Mouse (Mus musculus): ENCODE measurements around the gene Tnip1. TPM values are rescaled to one million over a fixed set of nuclear protein-coding genes. Genes with fewer than 3 reads are reported as not detected.

Tnip1 gene
- polyA plus RNA-seq, 1 experiment from 2014 or later = 20.5 TPM

DNA sequence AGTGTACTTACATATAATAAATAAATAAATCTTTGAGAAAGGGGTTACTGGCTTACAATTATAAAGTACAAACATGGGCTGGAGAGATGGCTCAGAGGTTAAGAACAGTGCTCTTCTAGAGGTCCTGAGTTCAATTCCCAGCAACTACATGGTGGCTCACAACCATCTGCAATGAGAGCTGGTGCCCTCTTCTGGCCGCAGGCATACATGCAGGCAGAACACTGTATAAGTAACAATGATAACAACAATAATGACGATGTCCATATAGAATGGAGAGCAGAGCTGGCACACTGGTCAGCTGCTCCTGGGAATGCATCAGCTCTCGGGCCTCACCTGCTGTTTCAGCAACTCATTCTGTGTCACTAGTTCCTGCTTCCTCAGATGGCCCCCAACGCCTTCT is 44.4 kb downstream of the Tnip1 start:
- Histone ChIP-seq H3K36me3 (ENCODE audit: control insufficient read depth, insufficient read depth, low read length) (peaks cover 76% of the 10 kb centered on the region), H3K27ac (ENCODE audit: low read depth) (no peak overlapping the region), H3K4me3 (ENCODE audit: low read depth, low read length) (no peak overlapping the region), H3K4me2 (ENCODE audit: low read length) (no peak overlapping the region), H3K4me1 (replicated peaks; ENCODE audit: control insufficient read depth, insufficient read depth, low read length) (peaks cover 12% of the 10 kb centered on the region; the same call in 1 of the 2 replicates), H3K9ac (ENCODE audit: low read length) (no peak overlapping the region), H3K9me3 (ENCODE audit: control insufficient read depth, low read length) (no peaks in the 10 kb centered on the region), H3K27me3 (replicated peaks; ENCODE audit: control insufficient read depth, insufficient read depth, low read length) (no peaks in the 10 kb centered on the region)
- 92% methylated on average over 4 of the region's 4 CpGs for WGBS
- DNase-seq (ENCODE audit: low spot score) = no peak
- no peak for ATAC-seq (replicated peaks; ENCODE audit: low FRiP score, low TSS enrichment, low read depth)

GRCm38 (mm10) chr11:54917461-54917860 is 45.3 kb downstream of the Tnip1 start:
- H3K27ac ChIP-seq (ENCODE audit: low read depth) = no peak overlapping the region
- WGBS = 94% methylated on average over 7 of the region's 7 CpGs

GRCm38 (mm10) chr11:54913841-54914240 is 48.9 kb downstream of the Tnip1 start:
- no peak for DNase-seq (ENCODE audit: low spot score)
- WGBS = 92% methylated on average over 5 of the region's 5 CpGs
- no peak for ATAC-seq (replicated peaks; ENCODE audit: low FRiP score, low TSS enrichment, low read depth)
- Histone ChIP-seq H3K4me3 (ENCODE audit: low read depth, low read length) (no peak overlapping the region), H3K4me2 (ENCODE audit: low read length) (no peak overlapping the region), H3K36me3 (ENCODE audit: control insufficient read depth, insufficient read depth, low read length) (peaks cover 87% of the 10 kb centered on the region), H3K27ac (ENCODE audit: low read depth) (no peak overlapping the region), H3K27me3 (replicated peaks; ENCODE audit: control insufficient read depth, insufficient read depth, low read length) (no peaks in the 10 kb centered on the region), H3K9ac (ENCODE audit: low read length) (no peak overlapping the region), H3K4me1 (replicated peaks; ENCODE audit: control insufficient read depth, insufficient read depth, low read length) (no peaks in the 10 kb centered on the region), H3K9me3 (ENCODE audit: control insufficient read depth, low read length) (no peaks in the 10 kb centered on the region)

More at GRCm38 (mm10) chr11:54917461-54917860, 45.3 kb downstream of the Tnip1 start:
- Histone ChIP-seq H3K4me1 (replicated peaks; ENCODE audit: control insufficient read depth, insufficient read depth, low read length) (peaks cover 12% of the 10 kb centered on the region; the same call in 1 of the 2 replicates), H3K27me3 (replicated peaks; ENCODE audit: control insufficient read depth, insufficient read depth, low read length) (no peaks in the 10 kb centered on the region), H3K9me3 (ENCODE audit: control insufficient read depth, low read length) (no peaks in the 10 kb centered on the region), H3K9ac (ENCODE audit: low read length) (no peak overlapping the region), H3K36me3 (ENCODE audit: control insufficient read depth, insufficient read depth, low read length) (peaks cover 74% of the 10 kb centered on the region), H3K4me3 (ENCODE audit: low read depth, low read length) (no peak overlapping the region), H3K4me2 (ENCODE audit: low read length) (no peak overlapping the region)
- DNase-seq (ENCODE audit: low spot score) (no peak), ATAC-seq (replicated peaks; ENCODE audit: low FRiP score, low TSS enrichment, low read depth) (no peak)

- WGBS = 85% methylated on average over 9 of the region's 9 CpGs
- no peaks in the 10 kb centered on the region for H3K27me3 ChIP-seq (replicated peaks; ENCODE audit: control insufficient read depth, insufficient read depth, low read length)
- H3K27ac ChIP-seq (ENCODE audit: low read depth) = no peak overlapping the region
- H3K4me2 ChIP-seq (ENCODE audit: low read length) = no peak overlapping the region
- peaks cover 80% of the 10 kb centered on the region for H3K36me3 ChIP-seq (ENCODE audit: control insufficient read depth, insufficient read depth, low read length)
- no peak overlapping the region for H3K9ac ChIP-seq (ENCODE audit: low read length)
- H3K4me3 ChIP-seq (ENCODE audit: low read depth, low read length) = no peak overlapping the region
- no peak for DNase-seq (ENCODE audit: low spot score)
- no peaks in the 10 kb centered on the region for H3K9me3 ChIP-seq (ENCODE audit: control insufficient read depth, low read length)
- ATAC-seq (replicated peaks; ENCODE audit: low FRiP score, low TSS enrichment, low read depth) = no peak
- no peaks in the 10 kb centered on the region for H3K4me1 ChIP-seq (replicated peaks; ENCODE audit: control insufficient read depth, insufficient read depth, low read length)
Measured at GRCm38 (mm10) chr11:54912503-54913316, 50.0 kb downstream of the Tnip1 start.

DNA sequence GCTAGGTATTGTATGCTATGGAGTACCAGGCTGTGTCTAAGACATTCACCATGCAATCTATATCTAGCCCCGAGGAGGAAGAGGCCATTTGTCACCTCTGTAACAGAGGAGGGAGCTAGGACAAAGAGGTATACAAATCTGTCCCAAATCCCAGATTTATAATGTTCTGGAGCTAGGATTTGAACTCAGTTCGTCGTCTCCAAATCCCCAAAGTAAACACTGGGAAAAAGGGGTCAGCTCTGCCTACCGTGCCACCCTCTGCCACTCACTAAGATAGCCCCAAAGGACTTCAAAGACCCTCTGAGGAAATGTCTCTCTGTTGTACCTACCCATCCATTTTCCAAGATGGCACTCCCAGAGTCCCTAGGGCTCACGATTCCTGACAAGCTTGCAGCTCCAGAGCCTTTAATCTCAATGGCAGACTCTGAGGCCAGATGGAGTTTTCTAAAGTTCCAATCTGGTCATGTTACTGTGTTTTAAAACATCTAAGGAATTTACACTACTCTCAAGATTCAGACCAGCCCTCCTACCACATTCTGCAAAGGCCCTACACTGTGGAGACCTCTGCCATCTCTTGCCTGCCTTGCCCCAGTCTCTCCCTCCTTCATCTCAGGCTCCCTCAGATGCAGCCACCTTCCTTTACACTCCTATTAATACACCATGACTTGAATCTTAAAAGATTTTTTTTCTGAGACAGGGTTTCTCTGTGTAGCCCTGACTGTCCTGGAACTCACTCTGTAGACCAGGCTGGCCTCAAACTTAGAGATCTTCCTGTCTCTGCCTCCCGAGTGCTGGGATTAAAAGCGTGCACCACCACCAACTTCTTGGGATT is 50.8 kb downstream of the Tnip1 start:
- no peaks in the 10 kb centered on the region for H3K27me3 ChIP-seq (replicated peaks; ENCODE audit: control insufficient read depth, insufficient read depth, low read length)
- H3K4me3 ChIP-seq (ENCODE audit: low read depth, low read length) = no peak overlapping the region
- no peak for ATAC-seq (replicated peaks; ENCODE audit: low FRiP score, low TSS enrichment, low read depth)
- no peak overlapping the region for H3K27ac ChIP-seq (ENCODE audit: low read depth)
- WGBS = 66% methylated on average over 7 of the region's 7 CpGs
- peaks cover 76% of the 10 kb centered on the region for H3K36me3 ChIP-seq (ENCODE audit: control insufficient read depth, insufficient read depth, low read length)
- H3K4me1 ChIP-seq (replicated peaks; ENCODE audit: control insufficient read depth, insufficient read depth, low read length) = no peaks in the 10 kb centered on the region
- H3K9ac ChIP-seq (ENCODE audit: low read length) = no peak overlapping the region
- DNase-seq (ENCODE audit: low spot score) = no peak
- H3K9me3 ChIP-seq (ENCODE audit: control insufficient read depth, low read length) = no peaks in the 10 kb centered on the region
- H3K4me2 ChIP-seq (ENCODE audit: low read length) = no peak overlapping the region

DNA sequence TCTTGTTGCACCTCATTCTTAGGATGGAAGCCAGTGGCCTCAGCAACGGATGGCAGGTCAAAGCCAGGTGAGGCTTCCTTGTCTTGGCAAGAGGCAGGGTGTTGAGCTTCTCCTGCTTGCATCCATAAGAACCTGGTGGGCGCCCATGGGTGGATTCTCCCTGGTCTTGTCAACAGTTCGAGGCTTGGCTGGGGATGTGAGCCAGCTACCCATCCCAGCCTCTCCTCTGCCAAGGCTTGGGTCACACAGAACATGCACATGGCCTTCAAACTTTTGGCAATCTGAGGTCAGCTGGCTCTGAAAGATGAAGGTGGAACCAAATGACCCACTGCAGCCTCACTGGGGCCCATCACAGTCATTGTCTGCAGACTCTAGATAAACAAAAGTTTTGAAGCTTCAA is 51.5 kb downstream of the Tnip1 start:
- H3K4me2 ChIP-seq (ENCODE audit: low read length) = no peak overlapping the region
- H3K4me1 ChIP-seq (replicated peaks; ENCODE audit: control insufficient read depth, insufficient read depth, low read length) = no peaks in the 10 kb centered on the region
- no peaks in the 10 kb centered on the region for H3K9me3 ChIP-seq (ENCODE audit: control insufficient read depth, low read length)
- no peak for DNase-seq (ENCODE audit: low spot score)
- no peak overlapping the region for H3K27ac ChIP-seq (ENCODE audit: low read depth)
- H3K27me3 ChIP-seq (replicated peaks; ENCODE audit: control insufficient read depth, insufficient read depth, low read length) = no peaks in the 10 kb centered on the region
- WGBS = 95% methylated on average over 3 of the region's 3 CpGs
- H3K36me3 ChIP-seq (ENCODE audit: control insufficient read depth, insufficient read depth, low read length) = peaks cover 70% of the 10 kb centered on the region
- no peak overlapping the region for H3K4me3 ChIP-seq (ENCODE audit: low read depth, low read length)
- H3K9ac ChIP-seq (ENCODE audit: low read length) = no peak overlapping the region
- ATAC-seq (replicated peaks; ENCODE audit: low FRiP score, low TSS enrichment, low read depth) = no peak

DNA sequence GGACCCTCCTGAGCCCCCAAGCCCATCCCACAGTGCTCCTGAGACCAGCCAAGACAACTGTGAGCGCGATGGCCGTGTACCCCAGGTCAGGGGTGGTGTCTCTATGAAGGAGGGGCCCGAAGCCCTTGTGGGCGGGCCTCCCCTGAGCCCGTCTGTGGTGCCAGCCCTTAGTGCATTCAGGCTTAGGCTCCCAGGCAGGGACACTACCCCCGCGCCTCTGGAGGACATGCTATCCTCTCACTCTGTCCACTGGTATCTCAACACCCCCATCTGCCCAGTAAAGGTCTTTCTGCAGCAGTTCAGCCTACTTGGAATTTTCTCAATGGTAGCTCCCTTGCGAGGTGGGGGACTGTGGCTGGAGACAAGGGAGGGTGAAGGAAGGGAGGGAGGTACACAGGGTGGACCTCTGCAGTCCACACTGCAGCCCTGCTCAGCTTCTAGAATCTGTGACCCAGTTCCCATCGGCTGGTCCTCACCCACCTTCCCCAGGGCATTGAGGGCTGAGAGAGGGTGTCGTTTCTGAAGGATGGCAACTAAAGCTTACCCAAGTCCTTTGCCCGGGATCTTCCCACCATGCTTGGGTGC is 52.5 kb downstream of the Tnip1 start:
- Histone ChIP-seq H3K27ac (ENCODE audit: low read depth) (no peak overlapping the region), H3K4me1 (replicated peaks; ENCODE audit: control insufficient read depth, insufficient read depth, low read length) (no peaks in the 10 kb centered on the region), H3K27me3 (replicated peaks; ENCODE audit: control insufficient read depth, insufficient read depth, low read length) (no peaks in the 10 kb centered on the region), H3K9ac (ENCODE audit: low read length) (no peak overlapping the region), H3K4me3 (ENCODE audit: low read depth, low read length) (no peak overlapping the region), H3K36me3 (ENCODE audit: control insufficient read depth, insufficient read depth, low read length) (peaks cover 63% of the 10 kb centered on the region), H3K9me3 (ENCODE audit: control insufficient read depth, low read length) (no peaks in the 10 kb centered on the region), H3K4me2 (ENCODE audit: low read length) (no peak overlapping the region)
- ATAC-seq (replicated peaks; ENCODE audit: low FRiP score, low TSS enrichment, low read depth) (no peak), DNase-seq (ENCODE audit: low spot score) (no peak)
- WGBS = 89% methylated on average over 12 of the region's 12 CpGs

- ATAC-seq (replicated peaks; ENCODE audit: low FRiP score, low TSS enrichment, low read depth) = no peak
- Histone ChIP-seq H3K9me3 (ENCODE audit: control insufficient read depth, low read length) (no peaks in the 10 kb centered on the region), H3K4me2 (ENCODE audit: low read length) (no peak overlapping the region), H3K27ac (ENCODE audit: low read depth) (no peak overlapping the region), H3K9ac (ENCODE audit: low read length) (no peak overlapping the region), H3K27me3 (replicated peaks; ENCODE audit: control insufficient read depth, insufficient read depth, low read length) (no peaks in the 10 kb centered on the region), H3K4me1 (replicated peaks; ENCODE audit: control insufficient read depth, insufficient read depth, low read length) (peaks cover 6% of the 10 kb centered on the region; the same call in 1 of the 2 replicates), H3K4me3 (ENCODE audit: low read depth, low read length) (no peak overlapping the region), H3K36me3 (ENCODE audit: control insufficient read depth, insufficient read depth, low read length) (peaks cover 54% of the 10 kb centered on the region)
- no peak for DNase-seq (ENCODE audit: low spot score)
- WGBS = 91% methylated on average over 11 of the region's 11 CpGs
Measured at GRCm38 (mm10) chr11:54909273-54909672, 53.4 kb downstream of the Tnip1 start.

Measured in intestine, embryonic 14.5 days (tissue).